Mouse (Mus musculus) limb, embryonic 11.5 days (tissue): Measurements from ENCODE around the gene Tmppe. TPM values are rescaled to one million over a fixed set of nuclear protein-coding genes. Genes with fewer than 3 reads are reported as not detected.
"Not testable (repeated sequence)": the region's sequence is repeated elsewhere in the genome, so short reads cannot be mapped to it uniquely, and the experiment has no call there.

Experiments used
- ATAC-seq: fragments of 200-750 bp; cut with Nextera tagmentation; 2 replicates; pipeline ENCODE4 v1.8.0; 2017; ENCODE audit warnings: low read depth; ENCODE audit not compliant: insufficient number of reproducible peaks, low FRiP score, low TSS enrichment
- DNase-seq: peaks from one replicate; pipeline ENCODE4 v3.0.0-alpha.2; 2015; ENCODE audit warnings: low spot score
- H3K27ac ChIP-seq: fragments of 300-500 bp; sonication (generic); replicated peaks from 2 replicates; pipeline ENCODE4 v1.5.1; 2014; ENCODE audit warnings: low read depth, mild to moderate bottlenecking, low read length
- H3K27me3 ChIP-seq: fragments of 300-500 bp; sonication (generic); 2 replicates; pipeline ENCODE4 v1.6.1; 2014; ENCODE audit warnings: mild to moderate bottlenecking, low read length, mixed read lengths; ENCODE audit not compliant: control insufficient read depth, insufficient read depth
- H3K36me3 ChIP-seq: fragments of 300-500 bp; sonication (generic); 2 replicates; pipeline ENCODE4 v1.6.1; 2014; ENCODE audit warnings: mild to moderate bottlenecking, low read length, moderate library complexity, mixed read lengths; ENCODE audit not compliant: control insufficient read depth, insufficient read depth
- H3K4me1 ChIP-seq: fragments of 300-500 bp; sonication (generic); 2 replicates; pipeline ENCODE4 v1.6.1; 2014; ENCODE audit warnings: low read length, mixed read lengths; ENCODE audit not compliant: control insufficient read depth, insufficient read depth
- H3K4me2 ChIP-seq: fragments of 300-500 bp; sonication (generic); 2 replicates; pipeline ENCODE4 v1.6.1; 2014; ENCODE audit warnings: low read depth, mild to moderate bottlenecking, moderate library complexity; ENCODE audit not compliant: severe bottlenecking
- H3K4me3 ChIP-seq: fragments of 300-500 bp; sonication (generic); 2 replicates; pipeline ENCODE4 v1.5.1; 2014; ENCODE audit warnings: low read depth, low read length
- H3K9ac ChIP-seq: fragments of 300-500 bp; sonication (generic); 2 replicates; pipeline ENCODE4 v1.6.1; 2014; ENCODE audit warnings: mild to moderate bottlenecking, low read length
- H3K9me3 ChIP-seq: fragments of 300-500 bp; sonication (generic); 2 replicates; pipeline ENCODE4 v1.6.1; 2016; ENCODE audit warnings: low read length; ENCODE audit not compliant: control insufficient read depth
- WGBS: fragments of 180-500 bp; shearing (Covaris S2); extraction: QIAGEN DNeasy Blood & Tissue Kit; methylation state at CpG from one replicate; pipeline ENCODE4 v1.1.7; 2014; 5-methylcytosine and 5-hydroxymethylcytosine counted together
- polyA plus RNA-seq: library from polyadenylated mRNA; unstranded; fragments of >200 nt; fragmentation: Nextera tagmentation; extraction: Ambion mirVana; gene quantifications from 2 replicates; pipeline ENCODE4 v1.2.1, GENCODE M21; 2014

The Tmppe gene
- 3.6 and 5.1 TPM in 2 replicates for polyA plus RNA-seq

GRCm38 (mm10) chr9:114400949-114401684, at the start of gene Tmppe, which contains the start of gene Glb1:
Gene Tmppe (plus strand): TSS chr9:114401105.
Gene Glb1 (plus strand): TSS chr9:114401076.
- H3K27ac ChIP-seq: peak within 1 kb of the TSS; percentile 87
- peak; percentile 99 for ATAC-seq
- DNase-seq: peak; percentile 95
- H3K4me1 ChIP-seq: no peaks in the 10 kb centered on the region
- H3K36me3 ChIP-seq: peaks cover 15% of the 10 kb centered on the region
- WGBS: under 1% methylated on average over 72 of the region's 73 CpGs
- H3K27me3 ChIP-seq: no peaks in the 10 kb centered on the region
- peak within 1 kb of the TSS; percentile 60 for H3K4me2 ChIP-seq
- H3K9me3 ChIP-seq: no peaks in the 10 kb centered on the region
- H3K4me3 ChIP-seq: peak within 1 kb of the TSS; percentile 89
- H3K9ac ChIP-seq: peak within 1 kb of the TSS; percentile 91

- Histone ChIP-seq H3K4me1 (no peaks in the 10 kb centered on the region), H3K9me3 (no peaks in the 10 kb centered on the region), H3K27me3 (no peaks in the 10 kb centered on the region), H3K4me2 (peak overlapping the region; percentile 80), H3K36me3 (no peaks in the 10 kb centered on the region), H3K9ac (peak overlapping the region; percentile 68), H3K4me3 (peak overlapping the region; percentile 43), H3K27ac (no peak overlapping the region)
- 1% methylated on average over 48 of the region's 48 CpGs for WGBS
- DNase-seq: peak; percentile 80
- peak; percentile 77 for ATAC-seq
These were observed 33.0 kb upstream of the Tmppe start for GRCm38 (mm10) chr9:114367783-114368470.

DNA sequence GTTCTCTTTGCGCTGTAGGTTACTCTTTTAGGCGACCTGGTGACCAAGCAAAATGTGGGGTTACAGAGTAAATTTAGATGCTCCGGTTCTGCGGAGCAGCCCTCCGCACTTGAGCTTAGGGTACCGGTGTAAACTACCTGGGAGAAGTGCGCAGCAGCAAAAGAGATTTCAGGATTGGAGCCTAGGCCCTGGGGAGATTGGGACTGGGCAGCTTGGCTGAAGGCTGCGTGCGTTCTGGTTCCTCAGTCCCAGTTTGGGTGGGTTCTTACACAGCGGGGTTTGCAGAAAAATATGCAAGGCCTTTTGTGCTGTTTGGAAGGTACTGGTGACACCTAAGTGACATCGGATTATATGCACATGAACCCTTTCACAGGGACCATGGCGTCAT, 32.4 kb upstream of the Tmppe start:
- 11% methylated on average over 12 of the region's 12 CpGs for whole genome bisulfite sequencing
- Histone ChIP-seq H3K4me1 (no peaks in the 10 kb centered on the region), H3K27me3 (no peaks in the 10 kb centered on the region), H3K4me2 (peak overlapping the region; percentile 80), H3K27ac (no peak overlapping the region), H3K36me3 (no peaks in the 10 kb centered on the region), H3K9ac (peak overlapping the region; percentile 68), H3K9me3 (no peaks in the 10 kb centered on the region), H3K4me3 (peak overlapping the region; percentile 43)
- ATAC-seq (no peak), DNase-seq (no peak)

DNA sequence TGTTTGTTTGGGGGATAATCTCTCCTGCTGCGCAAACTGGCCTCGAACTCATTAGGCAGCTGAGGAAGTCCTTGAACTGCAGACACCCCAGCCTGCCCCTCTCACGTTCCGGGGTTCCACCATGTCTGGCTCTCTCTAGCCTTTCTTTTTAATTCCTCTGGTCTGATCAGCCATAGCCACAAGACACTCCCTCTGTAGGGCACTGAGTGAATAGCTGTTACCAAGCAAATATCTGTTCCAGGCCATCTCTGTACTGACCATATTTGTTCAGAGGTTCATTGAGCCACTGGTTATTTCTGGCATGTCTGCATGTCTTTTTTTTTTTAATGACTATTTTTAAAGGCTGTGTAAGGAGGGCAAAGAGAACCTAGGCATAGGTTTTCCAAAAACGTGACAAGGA, 31.5 kb upstream of the Tmppe start:
- not testable (repeated sequence) for H3K9ac ChIP-seq, H3K4me1 ChIP-seq

GRCm38 (mm10) chr9:114371717-114372116, 29.2 kb upstream of the Tmppe start:
- H3K27ac ChIP-seq, H3K4me3 ChIP-seq, ATAC-seq, H3K9me3 ChIP-seq, DNase-seq, H3K4me1 ChIP-seq, H3K36me3 ChIP-seq, H3K27me3 ChIP-seq, H3K4me2 ChIP-seq, H3K9ac ChIP-seq: not testable (repeated sequence)
- 35% methylated on average over 5 of the region's 5 CpGs for WGBS

More for the DNA sequence above, 31.5 kb upstream of the Tmppe start:
- H3K9me3 ChIP-seq, H3K4me2 ChIP-seq, DNase-seq, H3K36me3 ChIP-seq, ATAC-seq, H3K27me3 ChIP-seq, H3K4me3 ChIP-seq, H3K27ac ChIP-seq: not testable (repeated sequence)
- WGBS: 61% methylated on average over 5 of the region's 5 CpGs

- Histone ChIP-seq H3K9me3 (no peaks in the 10 kb centered on the region), H3K9ac (no peak overlapping the region), H3K27me3 (no peaks in the 10 kb centered on the region), H3K4me2 (no peak overlapping the region), H3K4me1 (no peaks in the 10 kb centered on the region), H3K27ac (no peak overlapping the region), H3K36me3 (0 out of 2 replicates have a peak, but pooled peaks cover 2% of the 10 kb centered on the region), H3K4me3 (no peak overlapping the region)
- no peak for ATAC-seq
- no peak for DNase-seq
- 91% methylated on average over 10 of the region's 10 CpGs for WGBS
These were observed 25.5 kb upstream of the Tmppe start for GRCm38 (mm10) chr9:114375276-114375962.

DNA sequence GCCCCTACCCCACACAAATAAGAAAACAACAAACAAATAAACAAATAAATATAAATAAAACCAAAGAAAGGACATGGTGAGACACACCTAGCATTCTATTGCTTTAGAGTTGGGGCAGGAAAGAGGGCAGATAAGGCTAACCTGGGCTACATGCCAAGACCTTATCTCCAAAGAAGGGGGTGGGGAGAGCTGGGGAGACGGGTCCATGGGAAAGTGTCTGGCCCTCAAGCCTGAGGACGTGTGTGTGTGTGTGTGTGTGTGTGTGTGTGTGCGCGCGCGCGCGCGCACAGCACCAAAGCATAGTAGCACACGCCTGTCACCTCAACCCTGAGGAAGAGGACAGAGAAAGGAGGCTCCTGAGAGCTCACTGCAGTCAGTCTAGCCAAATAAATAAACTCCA, 23.7 kb upstream of the Tmppe start:
- no peak for DNase-seq
- no peak for ATAC-seq
- H3K27me3 ChIP-seq: no peaks in the 10 kb centered on the region
- H3K36me3 ChIP-seq: 0 out of 2 replicates have a peak, but pooled peaks cover 2% of the 10 kb centered on the region
- H3K9me3 ChIP-seq: no peaks in the 10 kb centered on the region
- no peak overlapping the region for H3K27ac ChIP-seq
- H3K4me1 ChIP-seq: no peaks in the 10 kb centered on the region
- no peak overlapping the region for H3K4me3 ChIP-seq
- WGBS: 97% methylated on average over 10 of the region's 10 CpGs
- H3K9ac ChIP-seq: no peak overlapping the region
- H3K4me2 ChIP-seq: no peak overlapping the region

DNA sequence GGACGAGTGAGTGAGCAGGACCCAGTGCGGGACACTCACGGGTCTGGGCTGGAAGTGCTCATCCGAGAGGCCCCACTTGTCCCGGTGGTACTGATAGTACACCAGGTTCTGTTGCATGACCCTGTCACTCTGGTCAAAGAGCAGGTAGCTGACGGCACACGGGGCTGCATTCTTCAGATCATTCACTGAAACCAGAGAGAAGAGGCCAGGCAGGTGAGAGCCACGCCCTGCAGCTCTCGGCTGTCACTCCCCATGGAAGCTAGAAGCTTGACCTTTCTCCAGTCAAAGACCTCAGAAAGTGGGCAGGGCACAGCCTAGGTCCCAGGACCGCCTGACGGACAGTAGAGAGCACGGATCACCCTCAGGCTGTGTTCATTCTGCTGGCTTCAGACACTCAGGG, 21.0 kb upstream of the Tmppe start:
- Histone ChIP-seq H3K4me3 (no peak overlapping the region), H3K9ac (no peak overlapping the region), H3K27ac (no peak overlapping the region), H3K27me3 (no peaks in the 10 kb centered on the region), H3K36me3 (0 out of 2 replicates have a peak, but pooled peaks cover 2% of the 10 kb centered on the region), H3K4me1 (no peaks in the 10 kb centered on the region), H3K9me3 (no peaks in the 10 kb centered on the region), H3K4me2 (no peak overlapping the region)
- DNase-seq (no peak), ATAC-seq (no peak)
- 91% methylated on average over 12 of the region's 12 CpGs for WGBS
